Mouse (Mus musculus) cortical plate, adult 2 months (tissue): ENCODE results near the gene Slc25a34. TPM values are rescaled to one million over a fixed set of nuclear protein-coding genes. Genes with fewer than 3 reads are reported as not detected.

Experiments
- H3K27ac ChIP-seq: fragments of 200-500 bp; 2 replicates; pipeline ENCODE4 v1.5.1; 2012; ENCODE audit warnings: low read length, control low read depth, inconsistent platforms; ENCODE audit not compliant: insufficient read depth
- H3K4me1 ChIP-seq: fragments of 200-500 bp; 2 replicates; pipeline ENCODE4 v1.6.1; 2011; ENCODE audit warnings: low read length; ENCODE audit not compliant: control insufficient read depth, insufficient read depth
- H3K4me3 ChIP-seq: fragments of 200-500 bp; 2 replicates; pipeline ENCODE4 v1.5.1; 2011; ENCODE audit warnings: mild to moderate bottlenecking, low read length, control low read depth; ENCODE audit not compliant: insufficient read depth
- CTCF ChIP-seq: fragments of 200-500 bp; IDR thresholded peaks from 2 replicates; pipeline ENCODE4 v1.5.1; 2011; ENCODE audit warnings: mild to moderate bottlenecking, control low read depth, low read length; ENCODE audit not compliant: insufficient read depth; ENCODE audit errors: extremely low read depth
- POLR2A ChIP-seq: fragments of 200-500 bp; IDR thresholded peaks from 2 replicates; pipeline ENCODE4 v1.6.1; 2011; ENCODE audit warnings: mild to moderate bottlenecking, low read length, control low read depth; ENCODE audit not compliant: insufficient read depth; ENCODE audit errors: extremely low read depth
- polyA plus RNA-seq: library from polyadenylated mRNA; depleted of rRNA; stranded (reverse); fragments of >200 nt; gene quantifications from 2 replicates; pipeline ENCODE4 v1.2.3, GENCODE M21; 2012

Slc25a34 gene
- polyA plus RNA-seq, 1 experiment = 6.5 TPM

DNA sequence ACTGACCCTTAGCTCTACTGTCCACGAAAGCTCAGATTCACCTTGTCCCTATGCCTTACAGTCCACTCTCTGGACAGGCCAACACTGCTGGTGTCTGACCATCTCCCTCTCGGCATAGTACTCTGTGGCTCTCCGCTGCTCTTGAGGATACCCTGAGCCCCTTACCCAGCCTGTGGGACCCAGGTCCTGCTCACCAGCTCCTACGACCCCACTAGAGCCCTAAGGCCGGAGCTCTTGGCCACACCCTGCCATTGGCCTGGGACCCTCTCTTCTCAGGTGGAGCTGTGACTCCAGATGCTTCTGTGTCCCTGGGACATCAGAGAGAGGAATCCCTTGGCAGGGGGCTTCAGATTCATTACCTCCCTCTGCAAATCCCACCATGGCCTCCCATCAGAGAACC, 18.2 kb downstream of the Slc25a34 start:
- Histone ChIP-seq H3K4me1 (no peaks in the 10 kb centered on the region; the same call in 1 of the 2 replicates), H3K27ac (no peak overlapping the region), H3K4me3 (no peak overlapping the region)
- no peak for TF ChIP-seq CTCF
- no peak for TF ChIP-seq POLR2A

DNA sequence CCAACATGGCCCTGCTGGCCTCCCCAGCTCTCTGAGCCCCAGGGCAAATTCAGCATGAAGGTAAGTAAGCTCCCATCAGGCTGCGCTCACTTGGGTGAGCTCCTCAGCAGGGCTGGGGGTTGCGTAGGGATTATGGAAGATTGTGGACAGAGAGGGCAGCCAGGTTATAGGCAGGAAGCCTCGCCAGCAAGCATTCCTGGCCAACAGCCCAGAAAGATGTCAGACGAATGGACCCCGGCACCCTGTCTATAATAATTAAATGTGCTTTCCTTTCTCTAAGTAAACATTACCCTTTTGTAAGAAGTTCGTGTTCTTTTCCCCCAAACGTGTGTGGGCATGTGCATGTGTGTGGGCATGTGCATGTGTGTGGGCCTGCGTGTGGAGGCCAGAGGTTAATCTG, 19.1 kb downstream of the Slc25a34 start:
- Histone ChIP-seq H3K4me3 (no peak overlapping the region), H3K27ac (no peak overlapping the region), H3K4me1 (no peaks in the 10 kb centered on the region; the same call in 1 of the 2 replicates)
- no peak for TF ChIP-seq CTCF
- TF ChIP-seq POLR2A = no peak

DNA sequence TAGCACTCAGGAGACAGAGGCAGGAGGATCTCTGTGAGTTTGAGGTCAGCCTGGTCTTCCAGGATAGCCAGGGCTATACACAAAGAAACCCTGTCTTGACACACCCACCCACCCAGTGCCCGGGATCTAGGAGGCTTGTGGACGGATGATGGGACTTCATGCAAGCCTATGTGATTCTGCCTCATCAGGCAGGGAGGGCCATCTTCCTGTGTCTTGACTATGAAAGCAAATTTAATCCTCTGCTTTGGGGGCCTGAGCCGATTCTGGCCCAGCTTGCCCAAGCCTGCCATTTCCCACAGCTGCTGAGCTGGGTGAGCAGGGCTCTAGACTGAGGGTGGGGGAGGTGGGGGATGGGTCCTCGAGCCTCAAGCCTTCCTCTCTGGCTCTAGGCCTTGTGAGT, 19.7 kb downstream of the Slc25a34 start:
- Histone ChIP-seq H3K4me3 (no peak overlapping the region), H3K4me1 (no peaks in the 10 kb centered on the region; the same call in 1 of the 2 replicates), H3K27ac (no peak overlapping the region)
- TF ChIP-seq CTCF = no peak
- no peak for TF ChIP-seq POLR2A

DNA sequence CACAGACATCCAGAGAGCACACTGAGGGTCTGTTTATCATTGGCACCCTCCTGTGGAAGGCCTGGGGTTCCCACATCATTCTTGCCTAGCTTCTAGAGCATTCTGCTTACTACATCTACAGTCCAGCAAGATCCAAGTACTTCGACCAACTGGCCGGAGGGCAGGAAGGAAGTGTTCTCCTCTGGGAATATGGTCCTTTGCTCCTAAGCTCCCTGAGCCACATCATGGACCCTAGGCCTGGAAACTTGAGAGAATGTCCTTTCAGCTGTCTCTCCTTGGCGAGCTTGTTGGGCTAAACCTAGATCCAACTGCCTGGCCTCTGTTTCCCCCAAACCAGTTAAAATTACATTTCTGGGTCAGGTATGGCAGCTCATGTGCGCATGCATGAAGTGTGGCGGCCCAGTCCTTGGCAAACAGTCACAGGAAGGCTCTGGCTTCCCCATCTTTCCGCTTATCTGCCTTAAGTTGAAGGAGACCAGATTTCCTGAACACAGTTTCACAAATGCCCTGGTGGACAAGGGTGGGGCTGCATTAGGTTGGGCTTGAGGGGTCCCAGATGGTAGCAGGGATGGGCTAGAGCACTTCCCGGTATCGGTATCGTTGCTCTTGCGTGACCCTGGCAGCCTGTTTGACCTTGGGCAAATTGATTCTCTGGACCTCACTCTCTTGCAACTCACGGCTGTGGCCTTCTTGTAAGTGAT, 20.9 kb downstream of the Slc25a34 start:
- no peak for TF ChIP-seq POLR2A
- no peak for TF ChIP-seq CTCF
- H3K4me1 ChIP-seq = no peaks in the 10 kb centered on the region
- H3K27ac ChIP-seq = no peak overlapping the region
- no peak overlapping the region for H3K4me3 ChIP-seq

DNA sequence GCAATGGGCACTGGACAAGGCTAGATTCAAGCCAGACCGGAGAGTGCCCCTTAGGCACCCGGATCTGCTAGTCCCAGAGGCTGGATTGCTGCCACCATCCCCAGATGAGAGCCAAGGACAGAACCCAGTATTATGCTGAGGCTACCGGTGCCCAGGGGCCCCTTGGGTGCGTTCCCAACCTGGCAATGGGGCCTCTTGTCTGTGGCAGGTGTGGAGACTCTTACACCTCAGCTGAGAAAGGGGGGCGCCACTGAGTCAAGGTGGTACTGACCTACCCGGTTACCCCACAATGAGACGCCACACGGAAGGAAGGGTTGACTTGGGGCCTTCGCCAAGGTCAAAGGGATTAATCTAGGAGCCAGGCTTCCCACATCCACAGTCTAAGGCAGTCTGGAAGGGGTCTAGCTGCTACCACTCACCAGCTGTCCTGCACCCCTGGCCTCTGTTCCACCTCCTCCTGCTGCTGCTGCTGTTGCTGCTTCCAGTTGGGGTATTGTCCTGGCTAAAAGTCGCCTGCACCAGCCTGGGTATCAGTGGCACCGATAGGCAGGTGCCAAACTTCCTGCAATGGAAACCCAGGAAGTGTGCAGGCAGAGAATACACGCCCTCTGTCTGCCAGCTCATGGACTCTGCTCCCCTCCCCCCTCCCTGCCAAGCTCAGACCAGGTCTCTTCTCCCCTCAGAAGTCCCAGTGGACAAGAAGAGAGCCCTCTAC, 22.3 kb downstream of the Slc25a34 start:
- H3K4me1 ChIP-seq = no peaks in the 10 kb centered on the region
- TF ChIP-seq CTCF = no peak
- no peak for TF ChIP-seq POLR2A

DNA sequence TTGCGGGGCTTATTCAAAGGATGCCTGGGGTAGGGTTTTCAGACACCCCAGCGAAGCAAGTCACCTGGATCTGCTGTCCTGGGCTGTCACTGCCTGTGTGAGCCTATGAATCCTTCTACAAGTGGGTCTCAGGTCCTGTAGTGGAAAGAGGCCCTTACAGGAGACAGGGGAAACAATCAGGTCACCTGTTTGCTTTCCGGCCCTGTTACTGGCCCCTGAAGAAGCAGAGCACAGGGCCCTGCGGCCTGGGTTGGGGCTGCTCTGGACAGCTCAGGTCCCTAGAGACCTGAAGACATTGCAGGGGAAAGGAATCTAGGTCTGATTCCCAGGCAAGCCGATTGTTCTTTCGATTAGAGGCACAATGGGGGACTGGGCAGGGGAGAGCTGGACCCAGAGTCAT, 23.3 kb downstream of the Slc25a34 start:
- Histone ChIP-seq H3K27ac (no peak overlapping the region), H3K4me1 (no peaks in the 10 kb centered on the region), H3K4me3 (no peak overlapping the region)
- TF ChIP-seq CTCF = no peak

More for the DNA sequence above, 22.3 kb downstream of the Slc25a34 start:
- no peak overlapping the region for H3K27ac ChIP-seq
- H3K4me3 ChIP-seq = no peak overlapping the region

DNA sequence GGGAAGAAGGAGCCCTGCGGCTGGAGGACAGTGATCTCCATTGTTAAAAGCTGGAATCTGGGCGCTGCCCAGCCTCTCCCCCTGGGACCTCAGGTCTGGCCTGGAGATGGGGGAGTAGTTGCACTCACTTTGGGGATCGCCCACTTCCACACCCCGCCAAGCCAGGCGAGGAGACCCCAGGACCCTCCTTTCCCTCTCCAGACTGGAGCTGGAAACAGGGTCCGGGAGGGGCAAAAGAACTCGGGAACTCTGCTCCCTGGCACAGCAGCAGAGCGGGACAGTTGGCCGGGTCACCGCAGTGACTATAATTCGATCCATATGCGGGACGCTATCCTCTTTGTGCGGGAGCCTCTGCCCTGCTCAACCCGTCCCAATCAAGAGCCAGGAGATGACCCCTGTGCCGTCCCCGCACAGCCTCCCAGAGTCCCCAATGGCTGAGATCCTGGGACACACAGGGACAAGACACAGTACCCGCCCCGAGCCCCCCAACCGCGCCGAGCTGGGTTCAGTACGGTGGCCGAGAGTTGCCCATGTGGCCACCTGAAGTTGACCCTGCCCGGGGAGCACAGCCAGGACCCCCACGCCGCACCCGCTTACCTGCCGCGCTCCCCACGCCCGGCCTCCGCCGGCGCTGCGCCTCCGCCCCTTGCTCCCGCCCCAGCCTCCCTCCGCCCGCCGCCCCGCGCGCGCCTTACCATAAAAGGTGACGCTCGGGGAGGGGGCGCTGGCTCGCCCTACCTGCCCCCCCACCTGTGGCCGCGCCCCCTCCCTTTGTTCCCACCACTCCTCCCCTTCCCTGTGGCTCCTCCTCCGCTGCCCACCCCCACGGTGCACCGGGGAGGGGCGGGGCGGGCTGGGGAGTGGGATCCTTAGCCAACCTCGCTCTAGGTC, 24.1 kb downstream of the Slc25a34 start:
- H3K4me3 ChIP-seq = peak overlapping the region; percentile 11; the same call in 1 of the 2 replicates
- H3K4me1 ChIP-seq = no peaks in the 10 kb centered on the region
- no peak for TF ChIP-seq POLR2A
- H3K27ac ChIP-seq = no peak overlapping the region

DNA sequence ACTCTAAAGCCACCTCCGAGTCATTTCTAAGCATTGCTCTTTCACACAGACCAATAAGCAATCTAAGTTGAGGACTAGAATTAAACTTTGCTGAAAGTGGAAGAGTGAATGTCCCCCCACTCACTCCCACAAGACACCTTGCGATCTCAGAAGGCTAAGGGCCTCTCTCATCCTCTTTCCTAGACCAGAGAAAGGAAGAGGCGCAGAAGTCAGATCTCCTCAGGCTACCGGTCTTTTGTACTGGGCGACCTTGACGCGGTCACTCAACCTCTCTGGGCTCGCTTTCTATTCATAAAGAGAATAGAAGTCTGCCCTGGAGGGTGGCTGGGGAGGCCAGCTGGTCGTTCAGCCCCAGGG, 24.7 kb downstream of the Slc25a34 start:
- TF ChIP-seq POLR2A (no peak), CTCF (no peak)
- no peak overlapping the region for H3K27ac ChIP-seq
- H3K4me1 ChIP-seq = no peaks in the 10 kb centered on the region
- peak overlapping the region; percentile 11; the same call in 1 of the 2 replicates for H3K4me3 ChIP-seq

DNA sequence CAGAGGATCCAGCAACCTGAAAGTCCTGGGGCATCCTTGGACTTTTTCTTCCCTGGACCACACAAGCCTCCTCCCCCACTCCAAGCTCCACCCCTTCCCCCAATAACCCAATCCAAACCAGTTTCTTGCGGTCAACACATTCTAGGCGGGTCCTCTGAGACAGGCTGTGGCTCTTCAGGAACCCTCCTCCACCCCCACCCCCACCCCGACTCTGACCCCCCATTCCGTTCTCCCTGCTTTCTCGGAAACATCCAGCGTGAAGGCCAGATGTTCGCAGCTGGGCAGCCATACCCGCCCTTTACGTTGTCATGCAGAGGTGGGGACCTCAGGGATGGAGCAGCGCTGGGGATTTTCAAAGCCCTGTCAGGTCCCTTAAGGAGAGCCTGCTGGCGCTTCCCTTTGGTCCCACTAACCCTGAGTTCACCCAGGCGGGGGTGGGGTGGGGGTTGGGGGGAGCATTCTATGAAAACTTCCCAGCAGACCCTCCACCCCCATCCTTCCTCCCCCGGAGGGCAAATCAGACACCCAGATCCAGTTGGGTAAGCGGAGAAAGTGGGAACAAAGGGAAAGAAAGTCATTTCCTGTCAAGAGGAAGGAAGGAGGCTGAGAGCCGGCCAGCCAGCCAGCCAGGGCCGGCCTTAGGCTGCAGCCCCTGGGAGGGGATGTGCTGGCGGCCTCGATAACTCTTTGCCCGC, 25.3 kb downstream of the Slc25a34 start:
- no peaks in the 10 kb centered on the region for H3K4me1 ChIP-seq
- no peak for TF ChIP-seq CTCF
- no peak for TF ChIP-seq POLR2A
- H3K4me3 ChIP-seq = no peak overlapping the region; the same call in 1 of the 2 replicates
- H3K27ac ChIP-seq = no peak overlapping the region
